Mouse (Mus musculus) gastrocnemius, postnatal 25 days (tissue): ENCODE data around the gene Olfr1424. TPM values are rescaled to one million over a fixed set of nuclear protein-coding genes. Genes with fewer than 3 reads are reported as not detected.
A peak's percentile ranks its signal among the peaks of the same experiment; 100 is the strongest.
"Not testable (repeated sequence)": the region's sequence is repeated elsewhere in the genome, so short reads cannot be mapped to it uniquely, and the experiment has no call there.

Source experiments
- DNase-seq: peaks from one replicate; pipeline ENCODE4 v3.0.0; 2022
- long read RNA-seq, 2 experiments: library from polyadenylated mRNA; stranded (forward); transcript quantifications; one replicate each; pipeline ENCODE4 v2.0.0; 2021
- total RNA-seq, 2 experiments: library from RNA; stranded (reverse); gene quantifications; 1 replicate in 1 of 2; 2 replicates in 1 of 2; pipeline ENCODE4 v1.2.3; 2021

Gene Olfr1424
- total RNA-seq: not detected
- long read RNA-seq, experiment 1: 0 reads
- long read RNA-seq, experiment 2: 0 reads

DNA sequence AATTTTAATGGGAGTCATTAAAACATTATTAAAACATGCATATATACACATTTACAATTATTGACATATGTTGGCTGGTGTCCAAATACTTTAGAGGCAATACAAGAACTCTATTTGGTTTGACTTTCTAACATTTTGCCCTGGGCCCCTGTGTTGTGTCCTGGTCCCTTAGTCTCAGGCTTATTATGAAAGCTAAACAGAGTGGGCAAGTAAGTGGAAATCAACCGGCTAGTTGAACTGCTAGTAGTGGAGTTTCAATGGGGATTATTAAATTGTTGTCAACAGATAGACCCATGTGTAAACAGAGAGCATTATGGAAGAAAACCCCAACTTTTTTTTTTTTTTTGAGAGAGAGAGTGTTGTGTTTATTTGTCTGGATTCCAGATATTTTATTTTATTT is at the start of gene Olfr1424:
Gene Olfr1424 (minus strand): TSS at position 101 of the 400 bp plus-strand sequence.
- DNase-seq: not testable (repeated sequence)

DNA sequence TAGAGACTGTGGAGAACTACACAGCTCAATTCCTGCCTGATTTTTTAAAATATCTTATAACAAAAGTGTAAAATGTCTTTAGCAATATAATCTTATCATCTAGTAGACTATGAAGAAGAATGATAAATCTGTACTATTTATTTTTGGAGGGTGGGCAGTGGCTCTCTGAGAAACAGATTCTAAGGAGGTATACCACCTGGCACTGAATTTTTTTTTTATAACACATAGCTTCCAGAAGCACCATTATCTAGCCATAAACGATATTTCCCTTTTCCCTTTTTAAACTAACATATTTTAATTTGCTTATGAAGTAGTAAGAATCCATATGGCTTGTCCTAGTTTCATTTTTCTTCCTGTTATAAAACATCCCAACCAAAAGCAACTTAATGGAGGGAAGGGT is 42.1 kb upstream of the Olfr1424 start:
- DNase-seq: no peak

DNA sequence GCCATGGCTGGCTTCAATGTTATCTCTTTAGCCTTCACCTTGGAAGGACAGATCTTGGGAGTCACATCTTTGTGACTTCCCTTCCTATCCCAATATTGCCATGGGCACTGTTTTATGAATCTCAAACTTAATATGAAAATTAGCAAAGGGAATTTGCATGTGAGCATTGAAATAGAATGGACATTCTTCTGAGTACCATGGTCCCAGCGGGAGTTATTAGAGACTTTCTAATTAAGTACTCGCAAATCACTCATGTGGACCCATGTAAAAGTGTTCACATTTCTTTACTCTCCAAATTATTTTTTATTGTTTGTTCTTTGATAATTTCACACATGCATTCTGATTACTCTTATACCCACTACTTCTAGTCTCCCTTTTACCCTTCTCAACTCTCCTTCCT is 40.8 kb upstream of the Olfr1424 start, which contains the start of gene Olfr1427:
Gene Olfr1427 (minus strand): TSS at position 101 of the 400 bp plus-strand sequence.
- no peak for DNase-seq

DNA sequence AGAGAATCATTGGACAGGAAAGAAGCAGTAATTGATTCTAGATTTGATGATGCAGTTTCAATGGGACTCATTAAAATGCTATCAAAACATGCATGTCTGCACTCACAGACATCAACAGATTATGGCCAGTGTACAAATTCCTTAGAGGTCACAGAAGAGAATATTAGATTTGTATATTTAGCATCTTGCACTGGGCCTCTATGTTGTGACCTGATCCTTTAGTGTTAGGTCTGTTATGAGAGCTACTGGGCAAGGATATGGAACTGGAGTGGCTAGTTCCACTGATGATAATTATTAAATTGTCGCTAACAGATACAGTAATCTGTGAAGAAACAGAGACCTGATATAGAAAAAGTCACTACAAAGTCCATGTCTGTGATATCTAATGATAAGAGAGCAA is 29.4 kb upstream of the Olfr1424 start, which contains the start of gene Olfr1426:
Gene Olfr1426 (minus strand): TSS at position 101 of the 400 bp plus-strand sequence.
- DNase-seq: no peak

DNA sequence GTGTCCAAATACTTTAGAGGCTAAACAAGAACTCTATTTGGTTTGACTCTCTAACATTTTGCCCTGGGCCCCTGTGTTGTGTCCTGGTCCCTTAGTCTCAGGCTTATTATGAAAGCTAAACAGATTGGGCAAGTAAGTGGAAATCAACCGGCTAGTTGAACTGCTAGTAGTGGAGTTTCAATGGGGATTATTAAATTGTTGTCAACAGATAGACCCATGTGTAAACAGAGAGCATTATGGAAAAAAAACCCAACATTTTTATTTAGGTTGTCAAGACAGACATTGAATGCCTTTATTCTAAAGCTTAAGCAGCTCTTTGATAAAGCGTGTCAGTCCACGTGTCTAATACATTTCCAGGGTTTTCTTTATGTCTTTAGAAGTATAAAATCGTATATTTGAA is 15.1 kb upstream of the Olfr1424 start, which contains the start of gene Olfr1425:
Gene Olfr1425 (minus strand): TSS at position 101 of the 400 bp plus-strand sequence.
- DNase-seq: not testable (repeated sequence)

DNA sequence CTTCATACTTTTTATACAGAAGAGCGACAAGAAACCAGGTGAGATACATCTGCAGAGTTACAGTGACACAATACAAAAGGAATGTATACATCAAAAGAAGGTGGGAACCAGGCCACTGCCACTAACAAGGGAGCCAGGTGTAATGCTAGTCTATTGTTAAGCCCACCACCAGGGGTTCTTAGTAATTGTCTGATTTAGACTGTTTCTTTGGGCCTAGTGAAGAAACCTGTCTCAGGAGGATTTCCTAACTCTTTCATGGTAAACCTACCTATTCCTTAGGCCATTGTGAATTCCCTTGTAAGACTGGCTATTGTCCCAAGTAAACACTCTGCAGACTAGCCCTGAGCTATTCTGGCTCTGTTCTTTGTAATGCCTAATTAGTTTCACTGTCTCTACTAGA is 7.1 kb upstream of the Olfr1424 start:
- DNase-seq: not testable (repeated sequence)

DNA sequence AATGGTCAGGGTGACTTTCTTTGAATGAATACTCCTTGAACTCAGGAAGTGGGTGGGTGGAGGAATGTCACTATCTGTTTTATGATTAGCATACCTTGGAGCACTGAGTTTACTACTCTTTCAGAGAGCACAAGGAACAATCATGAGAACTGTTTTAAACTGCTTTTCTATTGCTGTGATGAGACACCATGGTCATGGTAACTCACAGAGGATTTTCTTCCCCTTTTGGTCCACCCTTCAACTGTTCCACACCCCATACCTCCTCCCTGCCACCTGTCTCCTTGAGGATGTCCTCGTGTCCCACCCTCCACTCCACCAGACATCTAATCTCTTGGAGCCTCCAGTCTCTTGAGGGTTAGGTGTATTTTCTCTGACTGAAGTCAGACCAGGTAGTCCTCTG is 5.3 kb upstream of the Olfr1424 start:
- DNase-seq: not testable (repeated sequence)

DNA sequence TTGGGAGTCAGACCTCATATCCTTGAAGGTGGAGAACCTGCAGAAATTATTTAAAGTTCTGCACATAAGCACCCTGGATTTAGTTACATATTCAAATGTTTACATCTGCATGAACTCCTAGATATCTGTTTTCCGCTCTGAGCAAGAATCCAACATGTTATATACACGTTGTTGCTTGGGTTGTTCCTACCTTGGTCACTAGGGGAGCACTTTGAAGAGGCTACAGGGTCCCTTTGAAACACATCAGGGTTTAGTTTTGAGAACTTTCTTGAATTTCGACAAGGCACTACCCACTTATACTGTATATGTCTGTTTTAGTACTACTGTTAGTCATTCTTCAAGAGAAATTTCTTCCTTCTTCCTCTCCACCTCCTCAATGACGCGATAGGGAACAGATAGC is 19.3 kb downstream of the Olfr1424 start:
- DNase-seq: no peak

DNA sequence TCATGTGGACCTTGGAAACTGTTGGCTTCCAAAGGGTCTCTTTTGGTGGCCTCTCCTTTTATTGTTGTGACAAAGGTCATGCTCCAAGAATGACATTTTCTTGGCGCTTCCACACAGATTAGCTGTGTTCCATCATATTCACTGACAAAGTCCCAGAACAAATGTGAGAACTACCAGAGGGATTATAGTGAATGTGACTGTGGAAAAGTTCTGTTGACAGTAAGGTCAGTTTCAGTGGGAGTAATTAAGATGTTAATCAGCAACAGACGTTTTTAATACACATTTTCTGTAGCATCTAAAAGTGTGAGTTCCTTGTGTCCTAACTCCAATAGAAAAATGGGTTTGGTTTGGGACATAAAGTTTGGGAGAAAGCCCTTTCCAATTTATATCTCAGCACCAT is 21.3 kb downstream of the Olfr1424 start, which contains the start of gene Olfr1423:
Gene Olfr1423 (minus strand): TSS at position 101 of the 400 bp plus-strand sequence.
- DNase-seq: no peak

DNA sequence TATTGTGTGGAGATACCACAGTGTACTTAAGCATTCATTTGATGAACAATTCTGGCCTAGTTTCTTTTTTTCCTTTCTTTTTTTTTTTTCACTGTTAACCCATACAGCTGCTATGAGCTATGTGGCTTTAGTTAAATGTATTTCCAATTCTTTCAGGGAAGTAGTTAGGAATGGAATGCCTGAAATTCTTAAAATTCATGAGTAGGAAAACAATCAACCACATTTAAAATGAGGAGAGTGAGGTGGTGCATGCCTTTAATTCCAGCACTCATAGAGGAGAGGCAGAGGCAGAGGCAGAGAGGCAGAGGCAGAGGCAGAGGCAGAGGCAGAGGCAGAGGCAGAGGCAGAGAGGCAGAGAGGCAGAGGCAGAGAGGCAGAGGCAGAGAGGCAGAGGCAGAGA is 24.8 kb downstream of the Olfr1424 start:
- no peak for DNase-seq

DNA sequence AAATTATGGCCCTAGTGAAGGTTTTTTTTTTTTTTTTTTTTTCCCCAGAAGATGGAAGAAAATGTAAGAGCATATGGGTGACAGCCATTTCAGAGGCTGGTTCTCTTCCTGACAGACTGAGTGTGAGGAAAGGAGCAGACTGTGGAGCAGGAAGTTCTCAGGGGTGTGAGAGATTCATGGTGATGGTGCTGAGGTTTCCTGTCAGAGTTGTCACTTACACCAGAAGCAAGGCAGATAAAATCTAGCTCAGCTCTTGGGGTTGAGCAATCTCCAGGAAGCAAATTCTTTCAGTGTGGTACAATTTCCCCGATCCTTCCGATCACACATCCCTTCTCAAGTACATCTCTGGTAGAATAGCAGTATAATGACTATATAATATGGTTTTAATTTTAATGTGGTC is 35.9 kb downstream of the Olfr1424 start:
- no peak for DNase-seq

DNA sequence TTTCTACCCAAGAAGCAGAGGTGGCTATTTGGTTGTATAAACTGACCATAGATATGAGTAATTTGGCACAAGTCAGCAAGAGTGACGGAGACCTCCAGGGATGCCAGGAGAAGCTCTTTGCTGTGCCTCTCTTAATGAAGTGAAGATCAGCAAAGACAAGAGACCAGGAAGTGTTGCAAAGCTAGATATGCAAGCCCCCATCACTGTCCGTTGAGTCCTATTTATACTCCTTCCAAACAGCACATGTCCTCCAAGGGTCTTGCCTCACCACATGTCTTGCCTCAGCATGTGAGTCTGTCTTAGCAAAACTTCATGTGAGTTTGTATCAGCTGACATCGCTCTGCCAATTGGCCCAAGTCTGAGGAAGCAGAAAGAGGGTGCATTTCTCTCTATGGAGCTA is 37.1 kb downstream of the Olfr1424 start:
- DNase-seq: no peak

DNA sequence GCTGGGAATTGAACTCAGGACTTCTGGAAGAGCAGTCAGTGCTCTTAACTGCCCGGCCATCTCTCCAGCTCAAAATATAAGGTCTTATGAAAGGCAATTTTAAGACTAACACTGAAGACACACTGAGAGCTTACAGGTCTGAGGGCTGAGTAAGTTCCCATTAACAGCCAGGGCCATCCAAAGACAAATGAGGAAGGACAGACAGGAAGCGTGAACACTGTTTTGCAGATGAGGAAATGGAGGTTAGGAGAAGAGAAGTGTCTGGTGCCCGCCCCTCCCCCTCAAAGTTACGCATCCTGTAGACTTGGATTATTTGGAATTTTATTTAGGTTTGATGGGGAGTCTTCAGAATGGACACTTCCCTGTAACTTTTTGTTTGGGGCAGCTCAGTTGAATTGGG is 38.3 kb downstream of the Olfr1424 start:
- DNase-seq: no peak

DNA sequence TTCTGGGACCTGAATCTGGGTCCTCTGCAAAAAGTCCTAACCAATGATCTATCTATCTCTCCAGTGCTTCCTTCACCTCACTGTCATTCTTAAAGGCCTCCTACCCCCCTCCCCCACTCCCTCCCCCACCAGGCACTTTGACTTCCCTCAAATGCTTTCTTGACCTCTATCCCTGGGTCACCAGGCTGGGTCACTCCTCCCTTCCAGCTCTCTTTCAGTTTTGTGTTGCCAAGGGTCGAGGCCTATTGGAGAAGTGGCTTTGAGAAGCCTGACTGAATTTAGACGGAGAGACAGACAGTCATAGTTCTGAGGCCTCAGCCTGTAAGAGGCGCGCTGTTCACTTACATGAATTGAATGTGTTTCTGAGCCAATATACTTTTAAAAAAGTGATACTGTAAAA is 46.3 kb downstream of the Olfr1424 start:
- no peak for DNase-seq

DNA sequence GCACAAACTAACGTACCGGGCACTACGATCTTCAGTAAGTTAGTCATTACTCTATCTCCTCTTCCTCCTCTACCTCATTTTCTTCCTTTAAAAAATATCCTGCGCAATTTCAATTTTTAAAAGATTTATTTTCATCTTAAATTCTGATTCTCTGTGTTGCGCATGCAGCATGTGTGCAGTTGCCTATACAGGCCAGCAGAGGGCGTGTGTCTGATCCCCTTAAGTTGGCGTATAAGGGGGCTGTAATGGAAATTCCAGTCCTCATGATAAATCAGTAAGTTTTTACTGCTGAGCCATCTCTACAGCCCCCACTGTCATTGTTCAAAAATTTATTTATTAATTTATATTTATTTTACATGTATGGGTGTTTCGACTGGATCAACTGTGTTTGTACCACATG is 46.8 kb downstream of the Olfr1424 start:
- no peak for DNase-seq

DNA sequence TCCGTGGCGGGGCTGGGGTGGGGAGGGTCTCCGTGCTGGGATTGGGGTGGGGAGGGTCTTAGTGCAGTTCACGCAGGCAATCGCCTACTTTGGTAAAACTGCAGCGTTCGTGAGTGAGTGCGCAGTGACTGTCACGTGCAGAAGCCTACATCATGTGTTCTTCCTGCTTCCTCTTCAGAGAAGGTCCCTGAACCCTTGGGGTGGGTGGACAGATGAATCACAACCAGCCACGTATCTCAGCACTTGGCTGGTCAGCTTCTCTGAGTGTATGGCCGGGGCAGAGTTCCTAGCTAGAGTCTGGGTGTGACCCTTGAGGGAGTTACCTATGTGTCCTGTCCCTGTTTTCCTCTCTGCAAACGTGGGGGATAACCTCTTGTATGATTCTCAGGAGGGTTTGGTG is 49.3 kb downstream of the Olfr1424 start:
- DNase-seq: peak; percentile 53

DNA sequence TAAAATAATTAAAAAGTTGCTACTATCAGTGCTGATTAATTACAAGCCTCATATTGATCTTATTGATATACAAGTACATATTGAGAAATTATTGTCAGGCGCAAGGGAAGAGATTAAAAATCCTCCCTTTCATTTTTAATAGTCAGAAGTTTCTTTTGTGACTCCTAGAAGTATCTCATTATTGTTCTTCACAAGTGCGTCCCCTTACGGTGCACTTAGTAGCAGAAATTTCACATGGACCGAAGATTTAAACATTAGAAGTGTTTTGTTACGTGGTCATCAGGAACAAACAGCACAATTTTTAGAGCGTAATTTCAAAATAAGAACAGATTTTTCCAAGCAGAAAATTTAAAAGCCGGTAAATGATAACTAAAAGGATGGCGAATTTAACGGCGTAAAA is 49.9 kb downstream of the Olfr1424 start:
- no peak for DNase-seq

DNA sequence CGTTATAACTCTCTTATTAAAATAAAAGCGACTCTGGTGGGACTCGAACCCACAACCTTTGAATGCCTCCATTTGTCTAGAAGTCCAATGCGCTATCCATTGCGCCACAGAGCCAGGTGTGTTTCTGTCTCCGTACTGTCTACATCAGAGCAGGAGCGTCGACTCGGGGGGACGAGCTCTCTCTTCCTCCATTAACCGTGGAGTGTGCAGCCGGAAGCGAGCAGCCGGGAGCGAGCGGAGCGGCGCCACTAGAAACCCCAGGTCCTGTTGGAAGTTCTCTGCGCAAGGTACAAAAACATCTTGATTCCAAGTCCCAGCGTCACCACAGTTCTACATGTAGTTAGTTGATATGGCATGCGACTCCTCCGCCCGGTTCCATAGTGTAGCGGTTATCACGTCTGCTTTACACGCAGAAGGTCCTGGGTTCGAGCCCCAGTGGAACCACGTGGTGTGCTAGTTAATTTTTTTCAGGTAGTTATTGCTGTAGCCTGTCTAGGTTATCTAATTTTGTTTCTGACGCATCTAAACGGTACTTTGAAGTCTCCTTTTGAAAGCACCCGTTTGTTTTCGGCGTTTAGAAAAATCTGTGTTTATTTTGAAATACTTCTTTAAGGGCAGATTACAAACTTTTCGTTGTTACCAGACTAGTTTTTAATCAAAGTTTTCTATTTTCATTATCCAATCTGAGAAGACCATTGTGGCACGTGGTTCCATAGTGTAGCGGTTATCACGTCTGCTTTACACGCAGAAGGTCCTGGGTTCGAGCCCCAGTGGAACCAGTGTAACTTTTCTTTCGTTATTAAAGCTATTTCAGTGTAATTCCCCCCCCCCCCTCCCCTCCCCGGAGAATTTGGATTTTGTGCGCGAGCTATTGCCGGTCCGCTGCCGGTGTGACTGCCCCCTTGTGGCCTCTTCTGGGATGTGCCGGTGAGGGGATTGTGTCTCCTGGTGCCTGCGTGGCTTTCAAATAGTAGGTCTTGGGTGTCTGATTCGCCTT is 50.6 kb downstream of the Olfr1424 start:
- peak; percentile 80 for DNase-seq

DNA sequence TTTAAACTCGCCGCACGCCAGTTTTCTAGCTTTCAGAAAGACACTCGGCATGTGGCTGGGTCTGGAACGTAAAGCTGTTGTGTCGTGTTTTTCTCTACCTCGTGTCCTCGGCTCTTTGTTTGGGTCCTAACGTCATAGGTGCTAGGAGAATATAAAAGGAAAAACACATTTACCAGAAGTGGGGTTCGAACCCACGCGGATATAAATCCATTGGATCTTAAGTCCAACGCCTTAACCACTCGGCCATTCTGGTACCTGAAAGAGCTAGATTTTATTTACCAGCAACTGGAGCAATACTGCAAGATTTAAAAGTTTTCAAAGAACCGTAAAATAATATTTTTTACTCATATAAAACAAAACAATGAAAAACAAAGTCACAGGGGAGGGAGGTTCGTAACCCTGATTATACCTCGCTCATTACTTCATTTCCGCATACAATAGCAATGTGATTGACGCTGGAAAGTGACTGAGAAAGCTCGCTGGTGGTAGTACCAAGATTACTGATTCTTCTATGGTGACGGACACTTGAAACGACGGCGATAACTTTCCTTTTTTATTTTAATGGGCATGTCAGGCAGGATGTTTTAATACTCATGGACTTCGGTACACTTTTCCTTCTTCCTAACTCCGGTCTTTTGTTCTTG is 51.4 kb downstream of the Olfr1424 start:
- peak; percentile 38 for DNase-seq

DNA sequence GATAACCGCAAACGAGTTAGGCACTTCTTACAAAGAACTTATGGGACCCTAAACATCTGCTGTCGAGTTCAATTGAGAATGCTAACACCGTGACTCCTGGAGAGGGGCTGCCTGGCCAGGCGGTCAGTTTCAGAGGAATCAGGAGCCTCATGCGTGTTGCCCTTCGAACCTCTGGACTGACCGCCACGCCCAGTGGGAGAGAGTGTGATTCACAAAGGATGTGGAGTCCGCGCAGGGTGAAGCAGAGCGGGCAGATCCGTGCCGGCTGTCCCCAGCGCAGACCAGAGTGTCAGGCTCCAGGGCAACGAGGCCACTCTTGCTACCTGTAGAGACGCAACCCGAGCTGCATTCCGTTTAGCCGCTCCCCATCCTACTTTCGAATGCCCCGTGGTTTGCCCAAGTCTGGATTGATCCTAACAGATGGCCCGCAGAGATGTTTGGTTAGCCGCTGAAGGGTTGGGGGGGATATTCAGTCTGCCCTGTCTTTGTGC is 52.2 kb downstream of the Olfr1424 start:
- peak; percentile 38 for DNase-seq

DNA sequence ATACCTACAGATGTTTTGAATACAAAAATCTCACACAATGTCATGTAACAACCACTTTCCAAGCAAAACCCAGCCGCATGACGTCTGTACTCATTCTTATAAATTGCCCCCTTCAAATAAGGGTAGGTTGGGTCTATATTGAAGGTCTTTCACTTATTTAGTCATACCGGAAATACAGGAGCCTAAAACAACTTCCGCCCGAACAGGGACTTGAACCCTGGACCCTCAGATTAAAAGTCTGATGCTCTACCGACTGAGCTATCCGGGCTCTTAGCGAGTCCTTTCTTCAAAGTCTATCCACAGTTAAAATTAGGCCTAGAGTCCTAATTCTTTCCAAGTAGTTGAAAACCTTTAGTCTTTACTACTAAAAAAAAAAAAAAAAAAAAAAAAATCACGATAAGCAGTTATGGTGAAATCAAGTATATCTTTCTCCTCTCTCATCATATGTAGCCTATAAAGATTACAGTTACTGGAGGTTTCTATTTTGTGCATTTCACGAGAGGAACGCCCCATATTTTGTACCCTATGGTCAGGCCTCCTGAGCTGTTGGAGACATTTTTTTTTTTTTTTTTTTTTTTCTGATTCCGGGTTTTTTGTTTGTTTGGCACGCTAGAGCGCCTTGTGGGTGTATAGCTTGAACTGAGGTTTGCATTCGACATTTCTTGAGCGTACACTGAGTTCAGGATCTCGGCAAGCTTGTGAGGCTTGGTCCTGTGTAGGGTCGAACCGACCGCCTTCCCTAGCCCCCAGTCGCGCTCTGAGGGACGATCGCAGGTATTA is 52.8 kb downstream of the Olfr1424 start:
- DNase-seq: peak; percentile 55
